Mouse (Mus musculus): ENCODE data around the gene Gcnt3.

GRCm38 (mm10) chr9:69985526-69985925 lies 52.4 kb downstream of the Gcnt3 start:
- TF ChIP-seq CTCF (IDR thresholded peaks at IDR 0.05): no peak
- no peak for TF ChIP-seq EP300 (IDR thresholded peaks at IDR 0.05)
